ENCODE assay signal across 30 mouse cellular contexts in genomic region chr14:32554860-32555526, GRCm38 (mm10). TPM values are rescaled to one million over a fixed set of nuclear protein-coding genes. Genes with fewer than 3 reads are reported as not detected.
DNase-seq lines count a peak whose midpoint lies in the region; ATAC-seq and TF ChIP-seq lines count a peak whose summit lies in the region.
"Had no signal": no experiment of that assay in that cellular context is flagged by ENCODE, and none has a peak within 500 bp of the region (broad histone marks: within the 10 kb centered on the region; RNA-seq: fewer than 3 reads in every experiment).

No protein-coding gene starts in this region.

- 0 out of 2 replicates have a peak, but pooled peaks cover 7% of the 10 kb centered on the region for H3K36me3 ChIP-seq in kidney, postnatal 0 days (ENCODE audit: insufficient read depth, low read length)
- H3K36me3 ChIP-seq in hindbrain, embryonic 13.5 days = peaks cover 35% of the 10 kb centered on the region

- no peak for ATAC-seq in kidney, postnatal 0 days (replicated peaks; ENCODE audit: low FRiP score, low read depth)
- peak; percentile 69; the same call in 1 of the 2 replicates for ATAC-seq in hindbrain, embryonic 13.5 days (ENCODE audit: low FRiP score)

- no peaks in the 10 kb centered on the region for H3K4me1 ChIP-seq in kidney, postnatal 0 days (replicated peaks; ENCODE audit: insufficient read depth, low read length)
- H3K4me1 ChIP-seq in hindbrain, embryonic 13.5 days (replicated peaks) = peaks cover 11% of the 10 kb centered on the region
- H3K4me1 ChIP-seq: embryonic facial prominence, embryonic 12.5 days; heart, embryonic 10.5 days; limb, embryonic 15.5 days; lung, embryonic 15.5 days had no signal

- no peaks in the 10 kb centered on the region for H3K27me3 ChIP-seq in kidney, postnatal 0 days (ENCODE audit: insufficient read depth, low read length)
- H3K27me3 ChIP-seq in hindbrain, embryonic 13.5 days = no peaks in the 10 kb centered on the region
- H3K27me3 ChIP-seq: embryonic facial prominence, embryonic 12.5 days; hindbrain, embryonic 15.5 days; limb, embryonic 15.5 days; lung, embryonic 15.5 days had no signal

- no peak for TF ChIP-seq CTCF in kidney, postnatal 0 days (IDR thresholded peaks at IDR 0.05; ENCODE audit: low read depth)

- H3K4me3 ChIP-seq in kidney, postnatal 0 days (replicated peaks; ENCODE audit: low read depth, low read length) = no peak overlapping the region
- H3K4me3 ChIP-seq in hindbrain, embryonic 13.5 days = no peak overlapping the region
- H3K4me3 ChIP-seq: embryonic facial prominence, embryonic 12.5 days; heart, embryonic 10.5 days; hindbrain, embryonic 15.5 days; limb, embryonic 15.5 days; lung, embryonic 15.5 days had no signal

- DNase-seq in kidney, postnatal 0 days (ENCODE audit: low spot score) = peak; percentile 62
- DNase-seq in kidney, adult 18-20 months = no peak
- peak; percentile 47 for DNase-seq in embryo, embryonic 11 days
- DNase-seq in mesoderm, embryonic 11.5 days (ENCODE audit: low read depth, low spot score) = peak; percentile 63
- DNase-seq in urinary bladder, adult 18-20 months (ENCODE audit: low spot score in 2 of 2) = no peak
- DNase-seq in gastrocnemius, postnatal 10 days = no peak
- DNase-seq in spleen, postnatal 36 days (ENCODE audit: low spot score in 2 of 2) = no peak
- DNase-seq: adrenal gland, adult 2 months; cerebellum, adult 2 months; cerebellum, postnatal 36 days; kidney, adult 11 months; layer of hippocampus, adult 9-11 months; right cerebral cortex, postnatal 25 days; spleen, adult 18-20 months had no signal

- 27% methylated on average over 8 of the region's 8 CpGs for WGBS in kidney, postnatal 0 days
- WGBS in hindbrain, embryonic 13.5 days = 56% methylated on average over 8 of the region's 8 CpGs

- no peaks in the 10 kb centered on the region for H3K9me3 ChIP-seq in kidney, postnatal 0 days (replicated peaks; ENCODE audit: low read length)
- no peaks in the 10 kb centered on the region for H3K9me3 ChIP-seq in hindbrain, embryonic 13.5 days
- H3K9me3 ChIP-seq: embryonic facial prominence, embryonic 12.5 days; heart, embryonic 10.5 days; hindbrain, embryonic 15.5 days; limb, embryonic 15.5 days; lung, embryonic 15.5 days had no signal

- no peak overlapping the region for H3K27ac ChIP-seq in kidney, postnatal 0 days
- H3K27ac ChIP-seq in hindbrain, embryonic 13.5 days = peak overlapping the region; percentile 64
- H3K27ac ChIP-seq: embryonic facial prominence, embryonic 12.5 days; heart, embryonic 10.5 days; hindbrain, embryonic 15.5 days; limb, embryonic 15.5 days; liver, embryonic 14.5 days; lung, embryonic 15.5 days; macrophage had no signal

- H3K4me2 ChIP-seq in kidney, postnatal 0 days (ENCODE audit: low read length) = no peak overlapping the region
- no peak overlapping the region for H3K4me2 ChIP-seq in hindbrain, embryonic 13.5 days
- H3K4me2 ChIP-seq: embryonic facial prominence, embryonic 12.5 days; hindbrain, embryonic 15.5 days; limb, embryonic 15.5 days; lung, embryonic 15.5 days; midbrain, embryonic 11.5 days had no signal

- no peak overlapping the region for H3K9ac ChIP-seq in kidney, postnatal 0 days (ENCODE audit: low read depth, low read length)
- no peak overlapping the region for H3K9ac ChIP-seq in hindbrain, embryonic 13.5 days
- H3K9ac ChIP-seq: embryonic facial prominence, embryonic 12.5 days; hindbrain, embryonic 15.5 days; limb, embryonic 15.5 days; liver, embryonic 14.5 days; lung, embryonic 15.5 days had no signal

RNA-seq across cellular contexts. Expression of gene Ercc6, which starts 41.7 kb away (rescaled TPM):
- polyA plus RNA-seq in kidney, postnatal 0 days (2015; fragmentation: Nextera tagmentation; extraction: Ambion mirVana) = 12.7 and 17.1 TPM in 2 replicates
- polyA plus RNA-seq in hindbrain, embryonic 13.5 days (2015; fragmentation: Nextera tagmentation; extraction: Ambion mirVana) = 24.7 and 29.4 TPM in 2 replicates
- total RNA-seq in gastrocnemius, postnatal 10 days (2021) = 1 to 10 TPM; 5.8 to 8.8 TPM

RNA-seq across cellular contexts. Expression of gene Prrxl1, which starts 44.2 kb away (rescaled TPM):
- 0.04 TPM in 1 of 2 replicates, not detected in the other for polyA plus RNA-seq in kidney, postnatal 0 days (2015; fragmentation: Nextera tagmentation; extraction: Ambion mirVana)
- polyA plus RNA-seq in hindbrain, embryonic 13.5 days (2015; fragmentation: Nextera tagmentation; extraction: Ambion mirVana) = 39.1 and 42.4 TPM in 2 replicates
- total RNA-seq in gastrocnemius, postnatal 10 days (2021) = not detected
- total RNA-seq: gastrocnemius, adult 18-20 months; left cerebral cortex, postnatal 25 days; MEL had no signal
- polyA plus RNA-seq: C2C12; gonadal fat pad, adult 2 months; heart, embryonic 10.5 days; large intestine, adult 2 months; liver, embryonic 14.5 days; macrophage; testis, adult 2 months had no signal

Comparison
In these comparisons a context has a peak if more than half of its experiments do, and no peak if none do; other contexts are left out.
1. DNase-seq: peak in kidney, postnatal 0 days (single experiment), embryo, embryonic 11 days (single experiment) and mesoderm, embryonic 11.5 days (single experiment); none in kidney, adult 18-20 months (single experiment), urinary bladder, adult 18-20 months (0 of 2), gastrocnemius, postnatal 10 days (single experiment) and spleen, postnatal 36 days (0 of 2).
2. RNA of gene Prrxl1, which starts 44.2 kb away (polyA plus RNA-seq): 39.1 to 42.4 TPM in hindbrain, embryonic 13.5 days; 0.04 TPM in kidney, postnatal 0 days; every median in the first group is over 10 times any median in the second.